Mouse (Mus musculus) heart, postnatal 0 days (tissue): Measurements from ENCODE around the gene Prelid1. TPM values are rescaled to one million over a fixed set of nuclear protein-coding genes. Genes with fewer than 3 reads are reported as not detected.

ENCODE experiments used
- ATAC-seq: fragments of 200-750 bp; cut with Nextera tagmentation; 2 replicates; pipeline ENCODE4 v1.8.0; 2017; ENCODE audit warnings: low read depth, moderate number of reproducible peaks, moderate library complexity; ENCODE audit not compliant: insufficient read depth
- DNase-seq: peaks from one replicate; pipeline ENCODE4 v3.0.0-alpha.2; 2016; ENCODE audit warnings: low spot score
- H3K27ac ChIP-seq: fragments of 300-500 bp; sonication (generic); 2 replicates; pipeline ENCODE4 v1.5.1; 2014; ENCODE audit warnings: low read depth, mild to moderate bottlenecking
- H3K27me3 ChIP-seq: fragments of 300-500 bp; sonication (generic); 2 replicates; pipeline ENCODE4 v1.6.1; 2014; ENCODE audit warnings: low read length, mixed read lengths; ENCODE audit not compliant: control insufficient read depth, insufficient read depth
- H3K36me3 ChIP-seq: fragments of 300-500 bp; sonication (generic); replicated peaks from 2 replicates; pipeline ENCODE4 v1.6.1; 2014; ENCODE audit warnings: low read length, mixed read lengths; ENCODE audit not compliant: control insufficient read depth, insufficient read depth
- H3K4me1 ChIP-seq: fragments of 300-500 bp; sonication (generic); 2 replicates; pipeline ENCODE4 v1.6.1; 2014; ENCODE audit warnings: antibody characterized with exemption; ENCODE audit not compliant: control insufficient read depth, insufficient read depth
- H3K4me2 ChIP-seq: fragments of 300-500 bp; sonication (generic); 2 replicates; pipeline ENCODE4 v1.6.1; 2014; ENCODE audit warnings: low read depth, mild to moderate bottlenecking, low read length, moderate library complexity
- H3K4me3 ChIP-seq: fragments of 300-500 bp; sonication (generic); 2 replicates; pipeline ENCODE4 v1.5.1; 2014; ENCODE audit warnings: low read depth, low read length
- H3K9ac ChIP-seq: fragments of 300-500 bp; sonication (generic); replicated peaks from 2 replicates; pipeline ENCODE4 v1.6.1; 2014; ENCODE audit warnings: low read depth, low read length, mixed read lengths
- H3K9me3 ChIP-seq: fragments of 300-500 bp; sonication (generic); replicated peaks from 2 replicates; pipeline ENCODE4 v1.6.1; 2016; ENCODE audit warnings: low read length; ENCODE audit not compliant: control insufficient read depth
- CTCF ChIP-seq: IDR thresholded peaks from 2 replicates; pipeline ENCODE4 v1.5.1; 2016; ENCODE audit warnings: antibody characterized with exemption, control low read depth, low read depth
- EP300 ChIP-seq: IDR thresholded peaks from 2 replicates; pipeline ENCODE4 v1.6.1; 2016; ENCODE audit warnings: antibody characterized with exemption, low read depth
- WGBS: fragments of 180-500 bp; shearing (Covaris S2); extraction: QIAGEN DNeasy Blood & Tissue Kit; methylation state at CpG from one replicate; pipeline ENCODE4 v1.1.7; 2014; 5-methylcytosine and 5-hydroxymethylcytosine counted together
- polyA plus RNA-seq: library from polyadenylated mRNA; unstranded; fragments of >200 nt; fragmentation: Nextera tagmentation; extraction: Ambion mirVana; gene quantifications from 2 replicates; pipeline ENCODE4 v1.2.1, GENCODE M21; 2015
- total RNA-seq: library from RNA; depleted of rRNA; stranded (reverse); fragments of >200 nt; gene quantifications from 2 replicates; pipeline ENCODE4 v1.2.3, GENCODE M21; 2014; ENCODE audit warnings: low replicate concordance

Prelid1 gene
- total and polyA plus RNA-seq, 2 experiments from 2014 or later = 161 to 192 TPM

GRCm38 (mm10) chr13:55312028-55312630, 8.2 kb upstream of the Prelid1 start:
- H3K4me2 ChIP-seq = no peak overlapping the region
- no peak overlapping the region for H3K4me3 ChIP-seq
- H3K9ac ChIP-seq = no peak overlapping the region
- no peaks in the 10 kb centered on the region for H3K4me1 ChIP-seq
- WGBS = 86% methylated on average over 8 of the region's 8 CpGs
- DNase-seq (no peak), ATAC-seq (no peak)
- no peak for TF ChIP-seq EP300
- TF ChIP-seq CTCF = no peak
- no peaks in the 10 kb centered on the region for H3K27me3 ChIP-seq
- no peaks in the 10 kb centered on the region for H3K9me3 ChIP-seq
- peaks cover 84% of the 10 kb centered on the region for H3K36me3 ChIP-seq
- H3K27ac ChIP-seq = no peak overlapping the region

GRCm38 (mm10) chr13:55313051-55313450, 7.2 kb upstream of the Prelid1 start:
- no peak overlapping the region for H3K4me2 ChIP-seq
- H3K4me1 ChIP-seq = no peaks in the 10 kb centered on the region
- TF ChIP-seq CTCF (no peak), EP300 (no peak)
- no peak overlapping the region for H3K9ac ChIP-seq
- 75% methylated on average over 9 of the region's 9 CpGs for WGBS
- H3K4me3 ChIP-seq = no peak overlapping the region
- no peak for DNase-seq
- no peak overlapping the region for H3K27ac ChIP-seq
- peaks cover 76% of the 10 kb centered on the region for H3K36me3 ChIP-seq
- ATAC-seq = no peak
- H3K9me3 ChIP-seq = no peaks in the 10 kb centered on the region
- H3K27me3 ChIP-seq = no peaks in the 10 kb centered on the region

GRCm38 (mm10) chr13:55314891-55315412, 5.3 kb upstream of the Prelid1 start:
- H3K9me3 ChIP-seq = no peaks in the 10 kb centered on the region
- no peaks in the 10 kb centered on the region for H3K4me1 ChIP-seq
- TF ChIP-seq EP300 (no peak), CTCF (no peak)
- H3K9ac ChIP-seq = no peak overlapping the region
- no peaks in the 10 kb centered on the region for H3K27me3 ChIP-seq
- no peak overlapping the region for H3K4me3 ChIP-seq
- peaks cover 73% of the 10 kb centered on the region for H3K36me3 ChIP-seq
- DNase-seq (no peak), ATAC-seq (no peak)
- 75% methylated on average over 2 of the region's 2 CpGs for WGBS
- H3K4me2 ChIP-seq = no peak overlapping the region
- no peak overlapping the region for H3K27ac ChIP-seq

GRCm38 (mm10) chr13:55318351-55318750, 1.9 kb upstream of the Prelid1 start:
- H3K9me3 ChIP-seq = no peaks in the 10 kb centered on the region
- H3K4me2 ChIP-seq = no peak overlapping the region
- H3K9ac ChIP-seq = no peak overlapping the region
- TF ChIP-seq CTCF (no peak), EP300 (no peak)
- H3K27me3 ChIP-seq = no peaks in the 10 kb centered on the region
- ATAC-seq (no peak), DNase-seq (no peak)
- H3K27ac ChIP-seq = no peak overlapping the region
- 81% methylated on average over 3 of the region's 3 CpGs for WGBS
- H3K4me1 ChIP-seq = peaks cover 10% of the 10 kb centered on the region
- H3K36me3 ChIP-seq = peaks cover 43% of the 10 kb centered on the region
- no peak overlapping the region for H3K4me3 ChIP-seq

GRCm38 (mm10) chr13:55321434-55322129, 1.3 kb downstream of the Prelid1 start, which contains the start of gene Rab24:
Gene Rab24, minus strand, starts transcription at chr13:55321946.
- ATAC-seq = peak; percentile 94
- Histone ChIP-seq H3K36me3 (peaks cover 39% of the 10 kb centered on the region), H3K4me2 (peak within 1 kb of the TSS; percentile 95), H3K4me3 (peak within 1 kb of the TSS; percentile 82), H3K9ac (peak within 1 kb of the TSS; percentile 90), H3K4me1 (peaks cover 10% of the 10 kb centered on the region), H3K9me3 (no peaks in the 10 kb centered on the region), H3K27me3 (no peaks in the 10 kb centered on the region), H3K27ac (peak within 1 kb of the TSS; percentile 75)
- peak; percentile 87 for DNase-seq
- WGBS = 0% methylated on average over 70 of the region's 73 CpGs
- TF ChIP-seq CTCF (no peak), EP300 (no peak)
